Mouse (Mus musculus) heart, postnatal 14 days (tissue): ENCODE results near the gene Pank4. TPM values are rescaled to one million over a fixed set of nuclear protein-coding genes. Genes with fewer than 3 reads are reported as not detected.
A peak's percentile ranks its signal among the peaks of the same experiment; 100 is the strongest.

Experiments used
- DNase-seq, 2 experiments: peaks; one replicate each; pipeline ENCODE4 v3.0.0; 2021 to 2022
- intact Hi-C: fragments of 180-260 bp; cut with DNase I; formaldehyde crosslinking; loops from one replicate; pipeline ENCODE4 v1.15.1; 2025
- long read RNA-seq, 2 experiments: library from polyadenylated mRNA; stranded (forward); transcript quantifications; one replicate each; pipeline ENCODE4 v2.0.0; 2021
- total RNA-seq, 2 experiments: library from RNA; stranded (reverse); gene quantifications; 2 replicates each; pipeline ENCODE4 v1.2.3; 2021

Pank4 gene
- total RNA-seq: 10 to 100 TPM; 38.3 to 41.0 TPM
- long read RNA-seq, experiment 1, transcript Pank4-201 (19 exons, 2,508 nt): major isoform, 67 of 89 reads
- long read RNA-seq, experiment 1, partial matches to known transcripts: 5 of 89 reads
- long read RNA-seq, experiment 1, other reads (novel, unspliced or antisense): 17 of 89 reads
- long read RNA-seq, experiment 2, transcript Pank4-201 (19 exons, 2,508 nt): major isoform, 46 of 65 reads
- long read RNA-seq, experiment 2, partial matches to known transcripts: 3 of 65 reads
- long read RNA-seq, experiment 2, other reads (novel, unspliced or antisense): 16 of 65 reads

GRCm38 (mm10) chr4:154963901-154964580, at the start of gene Pank4:
Pank4 (plus strand) TSS chr4:154964123.
- intact Hi-C loops: no loop called here

GRCm38 (mm10) chr4:154914252-154914651, 49.7 kb upstream of the Pank4 start:
- DNase-seq: no peak
- intact Hi-C loops: no loop called here

More at GRCm38 (mm10) chr4:154963901-154964580, at the start of gene Pank4:
- peak; percentile 87 to 90 for DNase-seq

- DNase-seq: no peak
- intact Hi-C loops: no loop called here
These were observed 49.2 kb upstream of the Pank4 start for GRCm38 (mm10) chr4:154914707-154915106.

- intact Hi-C loops: no loop called here
- no peak for DNase-seq
These were observed 48.6 kb upstream of the Pank4 start for GRCm38 (mm10) chr4:154915286-154915685.

- intact Hi-C loops: no loop called here
- no peak for DNase-seq
These were observed 47.3 kb upstream of the Pank4 start for GRCm38 (mm10) chr4:154916662-154917061.

- intact Hi-C loops: no loop called here
- DNase-seq: no peak
These were observed 41.6 kb upstream of the Pank4 start for GRCm38 (mm10) chr4:154922291-154922690.

GRCm38 (mm10) chr4:154922931-154923330, 41.0 kb upstream of the Pank4 start:
- intact Hi-C loops: no loop called here
- DNase-seq: no peak

- DNase-seq: no peak
- intact Hi-C loops: no loop called here
These were observed 38.5 kb upstream of the Pank4 start for GRCm38 (mm10) chr4:154925413-154925812.

GRCm38 (mm10) chr4:154926969-154927898, 36.7 kb upstream of the Pank4 start:
- peak in 1 of 2 experiments; percentile 37 for DNase-seq
- intact Hi-C loops: loop anchor here (2.0 kb wide), 1 partner anchor 14 kb away; no protein-coding TSS in a partner anchor

- DNase-seq: peak; percentile 42 to 48
These were observed 36.0 kb upstream of the Pank4 start for GRCm38 (mm10) chr4:154927899-154928337.

GRCm38 (mm10) chr4:154928395-154929087, 35.4 kb upstream of the Pank4 start, which contains the start of gene Tnfrsf14:
Tnfrsf14 (minus strand) TSS chr4:154928563.
- intact Hi-C loops: no loop called here
- no peak for DNase-seq

More at GRCm38 (mm10) chr4:154927899-154928337, 36.0 kb upstream of the Pank4 start:
- intact Hi-C loops: loop anchor here (2.0 kb wide), 1 partner anchor 15 kb away; no protein-coding TSS in a partner anchor

GRCm38 (mm10) chr4:154929088-154929660, 34.7 kb upstream of the Pank4 start:
- DNase-seq: no peak
- intact Hi-C loops: no loop called here

GRCm38 (mm10) chr4:154933306-154933907, 30.5 kb upstream of the Pank4 start:
- DNase-seq: no peak
- intact Hi-C loops: no loop called here

GRCm38 (mm10) chr4:154934800-154935199, 29.1 kb upstream of the Pank4 start:
- intact Hi-C loops: no loop called here

GRCm38 (mm10) chr4:154935788-154936187, 28.1 kb upstream of the Pank4 start:
- no peak for DNase-seq
- intact Hi-C loops: no loop called here

More at GRCm38 (mm10) chr4:154934800-154935199, 29.1 kb upstream of the Pank4 start:
- DNase-seq: no peak

GRCm38 (mm10) chr4:154936542-154937255, 27.2 kb upstream of the Pank4 start:
- intact Hi-C loops: no loop called here
- no peak for DNase-seq

- no peak for DNase-seq
- intact Hi-C loops: no loop called here
These were observed 26.2 kb upstream of the Pank4 start for GRCm38 (mm10) chr4:154937746-154938145.

GRCm38 (mm10) chr4:154940156-154940555, 23.8 kb upstream of the Pank4 start:
- intact Hi-C loops: loop anchor here (5.0 kb wide), 1 partner anchor 47 kb away; no protein-coding TSS in a partner anchor
- DNase-seq: no peak
